Mouse (Mus musculus) heart, postnatal 25 days (tissue): ENCODE measurements around the gene Slc38a9. TPM values are rescaled to one million over a fixed set of nuclear protein-coding genes. Genes with fewer than 3 reads are reported as not detected.

Experiments used
- total RNA-seq, 2 experiments: library from RNA; stranded (reverse); gene quantifications; 2 replicates each; pipeline ENCODE4 v1.2.3; 2021

The Slc38a9 gene
- total RNA-seq, 2 experiments from 2014 or later, result 8.6 to 10.6 TPM

Other genes with a start within 250 kb of the Slc38a9 start
- gene Il6st, start 196.7 kb upstream of the Slc38a9 start, total RNA-seq, result 100 to 1,000 TPM; 181 to 216 TPM
- not detected for gene Il31ra, start 66.4 kb upstream of the Slc38a9 start, total RNA-seq
- gene Ddx4, start 8.3 kb upstream of the Slc38a9 start, total RNA-seq, result not detected
- gene Plpp1, start 140.0 kb downstream of the Slc38a9 start, total RNA-seq, result 10 to 100 TPM; 59.4 to 63.6 TPM